Mouse (Mus musculus) midbrain, embryonic 16.5 days (tissue): Measurements from ENCODE around the gene Elp5. TPM values are rescaled to one million over a fixed set of nuclear protein-coding genes. Genes with fewer than 3 reads are reported as not detected.

Experiments used
- ATAC-seq: fragments of 200-750 bp; cut with Nextera tagmentation; 2 replicates; pipeline ENCODE4 v1.8.0; 2017; ENCODE audit warnings: moderate TSS enrichment
- H3K27ac ChIP-seq: fragments of 300-500 bp; sonication (generic); 2 replicates; pipeline ENCODE4 v1.5.1; 2014; ENCODE audit warnings: mild to moderate bottlenecking, low read length, mixed read lengths
- H3K27me3 ChIP-seq: fragments of 300-500 bp; sonication (generic); 2 replicates; pipeline ENCODE4 v1.6.1; 2014; ENCODE audit warnings: low read depth, low read length, mixed read lengths; ENCODE audit not compliant: control insufficient read depth, insufficient read depth
- H3K36me3 ChIP-seq: fragments of 300-500 bp; sonication (generic); 2 replicates; pipeline ENCODE4 v1.6.1; 2014; ENCODE audit warnings: mild to moderate bottlenecking, low read length, moderate library complexity, mixed read lengths; ENCODE audit not compliant: control insufficient read depth, insufficient read depth
- H3K4me1 ChIP-seq: fragments of 300-500 bp; sonication (generic); 2 replicates; pipeline ENCODE4 v1.6.1; 2014; ENCODE audit warnings: mild to moderate bottlenecking, low read length, mixed read lengths; ENCODE audit not compliant: control insufficient read depth, insufficient read depth
- H3K4me2 ChIP-seq: fragments of 300-500 bp; sonication (generic); 2 replicates; pipeline ENCODE4 v1.6.1; 2014; ENCODE audit warnings: mild to moderate bottlenecking, low read length, mixed read lengths
- H3K4me3 ChIP-seq: fragments of 300-500 bp; sonication (generic); 2 replicates; pipeline ENCODE4 v1.5.1; 2014; ENCODE audit warnings: low read depth, mild to moderate bottlenecking, low read length, moderate library complexity, mixed read lengths
- H3K9ac ChIP-seq: fragments of 300-500 bp; sonication (generic); 2 replicates; pipeline ENCODE4 v1.6.1; 2014; ENCODE audit warnings: low read depth, low read length, mixed read lengths
- H3K9me3 ChIP-seq: fragments of 300-500 bp; sonication (generic); replicated peaks from 2 replicates; pipeline ENCODE4 v1.6.1; 2014; ENCODE audit warnings: mild to moderate bottlenecking, low read length, mixed read lengths; ENCODE audit not compliant: control insufficient read depth, poor library complexity, severe bottlenecking
- WGBS: fragments of 180-500 bp; shearing (Covaris S2); extraction: QIAGEN DNeasy Blood & Tissue Kit; methylation state at CpG from one replicate; pipeline ENCODE4 v1.1.7; 2014; 5-methylcytosine and 5-hydroxymethylcytosine counted together
- polyA plus RNA-seq: library from polyadenylated mRNA; unstranded; fragments of >200 nt; fragmentation: Nextera tagmentation; extraction: Ambion mirVana; gene quantifications from 2 replicates; pipeline ENCODE4 v1.2.1, GENCODE M21; 2015

The Elp5 gene
- polyA plus RNA-seq, 1 experiment from 2014 or later, result 173 TPM

DNA sequence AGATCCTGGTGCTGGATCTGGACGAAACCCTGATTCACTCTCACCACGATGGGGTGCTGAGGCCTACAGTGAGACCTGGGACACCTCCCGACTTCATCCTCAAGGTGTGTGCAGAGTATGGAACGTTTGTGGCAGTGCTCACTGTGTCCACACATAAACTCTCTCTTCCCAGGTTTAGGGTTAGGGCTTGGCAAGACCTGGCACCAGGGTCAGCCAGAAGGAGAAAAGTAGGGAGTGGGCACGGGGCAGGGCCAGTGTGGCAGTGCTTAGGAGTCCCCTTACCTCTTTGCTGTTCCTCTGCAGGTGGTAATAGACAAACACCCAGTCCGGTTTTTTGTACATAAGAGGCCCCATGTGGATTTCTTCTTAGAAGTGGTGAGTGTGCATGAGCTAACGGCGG, 2.1 kb upstream of the Elp5 start:
- no peak for ATAC-seq
- Histone ChIP-seq H3K4me2 (no peak overlapping the region), H3K36me3 (peaks cover 34% of the 10 kb centered on the region), H3K9ac (no peak overlapping the region), H3K27me3 (no peaks in the 10 kb centered on the region), H3K27ac (no peak overlapping the region), H3K4me3 (no peak overlapping the region), H3K4me1 (peaks cover 18% of the 10 kb centered on the region), H3K9me3 (no peaks in the 10 kb centered on the region)
- WGBS, result 90% methylated on average over 8 of the region's 8 CpGs

DNA sequence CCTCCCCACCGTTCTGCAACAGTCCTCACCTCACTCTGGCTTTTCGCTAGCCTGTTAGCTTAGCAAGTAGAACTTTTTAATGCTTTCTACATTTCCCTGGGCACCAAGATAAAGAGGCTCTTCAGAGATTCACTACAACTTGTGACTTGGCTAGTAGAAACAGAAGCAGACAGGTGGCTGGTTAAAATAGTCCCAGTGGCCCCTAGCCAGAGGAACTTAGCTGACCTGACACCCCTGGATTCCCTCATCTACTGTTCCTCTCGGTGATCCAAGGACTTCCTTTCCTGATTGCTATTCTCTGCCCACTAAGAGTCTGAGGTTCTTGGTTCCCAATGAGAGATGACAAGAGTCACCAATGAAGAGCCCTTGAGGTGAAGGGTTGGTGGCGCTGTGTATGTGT, 1.1 kb upstream of the Elp5 start:
- ATAC-seq, result no peak
- peaks cover 26% of the 10 kb centered on the region for H3K4me1 ChIP-seq

DNA sequence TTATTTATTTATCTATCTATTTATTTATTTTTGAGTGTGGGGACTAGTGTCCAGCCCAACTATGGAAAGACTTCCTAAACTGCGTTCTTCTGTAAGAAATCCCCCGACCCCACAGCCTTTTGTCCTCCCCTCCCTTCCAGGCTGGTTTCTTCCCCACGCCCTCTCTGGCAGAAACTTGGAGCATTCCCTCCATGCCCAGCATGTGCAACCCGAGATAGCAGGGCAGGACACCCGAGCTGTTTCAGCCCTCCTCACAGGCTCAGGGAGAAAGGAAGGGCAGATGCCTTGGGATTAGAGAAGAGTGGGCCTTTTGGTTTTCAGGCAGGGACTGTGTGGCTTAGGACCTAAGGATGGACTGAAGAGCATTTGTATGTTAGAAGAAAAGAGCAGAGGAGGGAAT, 560 bp upstream of the Elp5 start:
- H3K4me2 ChIP-seq, result peak overlapping the region; percentile 66
- WGBS, result 20% methylated on average over 5 of the region's 5 CpGs
- H3K4me1 ChIP-seq, result peaks cover 26% of the 10 kb centered on the region
- H3K9ac ChIP-seq, result peak overlapping the region; percentile 99
- no peak overlapping the region for H3K27ac ChIP-seq
- H3K27me3 ChIP-seq, result no peaks in the 10 kb centered on the region
- peaks cover 21% of the 10 kb centered on the region for H3K36me3 ChIP-seq
- H3K9me3 ChIP-seq, result no peaks in the 10 kb centered on the region
- no peak overlapping the region for H3K4me3 ChIP-seq
- ATAC-seq, result no peak

More for the DNA sequence above, 1.1 kb upstream of the Elp5 start:
- Histone ChIP-seq H3K36me3 (peaks cover 24% of the 10 kb centered on the region), H3K9me3 (no peaks in the 10 kb centered on the region), H3K27me3 (no peaks in the 10 kb centered on the region), H3K27ac (no peak overlapping the region), H3K9ac (peak overlapping the region; percentile 99; the same call in 1 of the 2 replicates), H3K4me2 (peak overlapping the region; percentile 66; the same call in 1 of the 2 replicates), H3K4me3 (no peak overlapping the region)
- WGBS, result 86% methylated on average over 4 of the region's 4 CpGs

DNA sequence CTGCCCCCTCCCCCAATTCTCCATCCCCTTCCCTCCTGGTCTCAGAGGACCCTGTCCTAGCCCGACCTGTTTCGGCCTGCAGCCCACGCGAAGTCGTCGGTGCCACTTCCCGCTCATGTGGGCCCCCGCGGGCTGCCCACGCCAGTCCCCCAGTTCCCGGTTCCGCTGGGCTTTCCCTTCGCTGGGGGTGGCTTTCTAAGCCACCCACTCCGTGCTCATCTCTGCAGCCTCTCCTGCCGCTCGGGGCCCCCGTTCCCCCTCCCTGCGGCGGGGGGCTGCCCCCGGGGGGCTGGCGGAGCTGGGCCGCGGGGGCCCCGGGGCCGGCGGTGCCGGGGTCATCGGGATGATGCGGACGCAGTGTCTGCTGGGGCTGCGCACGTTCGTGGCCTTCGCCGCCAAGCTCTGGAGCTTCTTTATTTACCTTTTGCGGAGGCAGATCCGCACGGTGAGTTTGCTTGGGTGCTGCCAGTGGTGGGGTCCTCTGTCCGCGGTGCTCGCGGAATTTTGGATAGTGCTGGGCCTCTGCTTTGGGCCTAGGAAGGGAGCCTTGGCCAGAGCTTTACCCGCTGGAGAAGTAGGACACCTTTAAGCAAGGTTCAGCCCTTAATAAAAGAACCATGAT, 1.1 kb downstream of the Elp5 start, which contains the start of gene Ctdnep1:
Gene Ctdnep1 (plus strand): TSS at position 16 of the 622 bp plus-strand sequence.
- WGBS, result under 1% methylated on average over 40 of the region's 43 CpGs
- Histone ChIP-seq H3K27ac (peak within 1 kb of the TSS; percentile 98), H3K9me3 (no peaks in the 10 kb centered on the region), H3K9ac (peak within 1 kb of the TSS; percentile 99), H3K4me2 (peak within 1 kb of the TSS; percentile 92), H3K36me3 (peaks cover 16% of the 10 kb centered on the region), H3K4me1 (peaks cover 26% of the 10 kb centered on the region), H3K4me3 (peak within 1 kb of the TSS; percentile 98), H3K27me3 (no peaks in the 10 kb centered on the region)
- peak; percentile 43; the same call in 1 of the 2 replicates for ATAC-seq

DNA sequence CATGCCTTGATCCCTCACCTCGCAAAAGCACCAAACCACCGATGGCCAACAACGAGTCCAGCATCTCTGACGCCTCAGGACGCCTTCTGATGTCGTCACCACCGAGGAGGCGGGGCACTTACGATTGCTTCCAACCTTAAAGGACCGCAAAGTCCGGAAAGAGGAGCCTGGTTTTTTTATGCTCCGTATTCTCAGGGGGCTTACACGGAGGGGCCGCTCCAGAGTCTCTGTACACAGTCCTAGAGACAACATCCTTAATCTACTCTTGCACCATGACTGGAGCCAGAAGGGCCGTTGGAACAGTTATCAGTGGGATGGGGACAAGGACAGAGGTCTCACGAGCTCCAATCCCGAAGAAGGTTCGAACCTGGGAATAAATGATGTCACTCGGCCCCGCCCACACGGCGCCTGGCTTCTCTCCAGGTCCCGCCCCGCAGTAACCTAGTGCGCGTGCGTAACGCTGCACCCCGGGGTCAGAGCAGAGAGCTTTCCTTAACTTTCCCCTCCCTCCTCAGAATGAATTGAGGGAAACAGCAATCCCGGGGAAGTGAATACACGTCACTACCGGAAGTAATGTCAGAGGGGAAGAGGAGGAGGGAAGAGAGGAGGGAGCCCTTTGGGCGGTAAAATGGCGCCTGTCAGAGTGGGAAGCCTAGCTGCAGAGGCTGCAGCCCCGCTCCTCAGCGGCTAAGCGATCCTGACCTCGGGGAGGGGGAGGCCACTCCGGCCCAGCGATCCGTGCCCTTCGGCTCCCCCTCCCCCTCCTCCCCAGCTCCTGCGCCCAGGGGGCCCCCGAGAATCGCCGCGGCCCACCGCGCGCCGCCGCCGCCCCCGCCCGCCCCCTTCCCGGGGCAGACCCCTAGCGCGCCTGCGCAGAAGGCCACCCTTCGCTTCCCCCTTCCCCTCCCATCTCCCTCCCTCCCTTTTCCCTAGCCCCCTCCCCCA, 1.8 kb downstream of the Elp5 start:
- H3K4me1 ChIP-seq, result peaks cover 26% of the 10 kb centered on the region
- H3K27ac ChIP-seq, result peak overlapping the region; percentile 98
- peak; percentile 92 for ATAC-seq
- peaks cover 18% of the 10 kb centered on the region for H3K36me3 ChIP-seq
- peak overlapping the region; percentile 99 for H3K9ac ChIP-seq
- WGBS, result under 1% methylated on average over 43 of the region's 60 CpGs
- no peaks in the 10 kb centered on the region for H3K27me3 ChIP-seq
- H3K4me3 ChIP-seq, result peak overlapping the region; percentile 98
- H3K9me3 ChIP-seq, result no peaks in the 10 kb centered on the region
- peak overlapping the region; percentile 92 for H3K4me2 ChIP-seq

DNA sequence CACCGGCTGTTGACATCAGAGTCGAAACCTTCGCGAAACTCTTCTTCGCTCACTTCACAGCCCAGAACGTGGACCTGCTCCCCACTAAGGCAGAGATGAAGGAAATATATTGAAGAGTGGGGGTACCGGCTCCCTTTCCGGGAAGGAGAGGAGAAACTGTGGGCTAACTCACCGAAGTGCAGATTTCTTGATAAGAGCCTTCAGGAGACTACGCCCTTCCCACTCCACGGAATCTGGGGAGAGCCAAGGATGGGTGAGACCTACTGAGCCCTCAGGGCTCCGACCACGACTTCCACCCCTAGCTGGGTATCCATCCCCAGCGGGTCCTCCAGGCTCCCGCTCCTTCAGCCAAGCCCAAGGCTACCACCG, 2.5 kb downstream of the Elp5 start:
- peaks cover 26% of the 10 kb centered on the region for H3K4me1 ChIP-seq
- H3K9me3 ChIP-seq, result no peaks in the 10 kb centered on the region
- peak overlapping the region; percentile 98 for H3K27ac ChIP-seq
- no peaks in the 10 kb centered on the region for H3K27me3 ChIP-seq
- H3K9ac ChIP-seq, result peak overlapping the region; percentile 99
- H3K36me3 ChIP-seq, result peaks cover 14% of the 10 kb centered on the region
- peak overlapping the region; percentile 92 for H3K4me2 ChIP-seq
- WGBS, result 4% methylated on average over 16 of the region's 16 CpGs
- no peak for ATAC-seq
- peak overlapping the region; percentile 98 for H3K4me3 ChIP-seq

DNA sequence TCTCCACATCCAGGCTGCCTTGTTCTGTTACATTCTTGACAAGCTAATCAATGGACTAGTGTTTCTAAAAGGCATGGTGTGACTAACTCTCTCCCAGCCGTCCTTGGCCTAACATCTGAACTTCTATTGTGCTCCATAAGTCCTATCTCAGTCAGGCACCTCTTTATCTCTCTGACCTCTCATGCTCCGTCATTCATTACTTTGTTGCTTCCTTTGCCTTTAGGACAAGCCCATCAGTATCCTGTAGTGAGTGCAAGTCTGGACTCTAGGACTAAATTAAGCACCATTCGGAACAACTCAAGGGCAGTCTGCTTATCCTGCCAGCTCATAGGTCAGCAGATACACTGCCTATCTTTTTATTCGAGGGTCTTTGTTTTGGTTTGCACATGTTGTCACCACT, 6.0 kb downstream of the Elp5 start:
- no peak overlapping the region for H3K27ac ChIP-seq
- H3K4me3 ChIP-seq, result no peak overlapping the region
- no peak overlapping the region for H3K4me2 ChIP-seq
- H3K27me3 ChIP-seq, result no peaks in the 10 kb centered on the region
- 92% methylated on average over 4 of the region's 4 CpGs for WGBS
- no peak for ATAC-seq
- H3K4me1 ChIP-seq, result peaks cover 10% of the 10 kb centered on the region
- H3K9me3 ChIP-seq, result no peaks in the 10 kb centered on the region
- H3K9ac ChIP-seq, result no peak overlapping the region
- peaks cover 20% of the 10 kb centered on the region for H3K36me3 ChIP-seq

DNA sequence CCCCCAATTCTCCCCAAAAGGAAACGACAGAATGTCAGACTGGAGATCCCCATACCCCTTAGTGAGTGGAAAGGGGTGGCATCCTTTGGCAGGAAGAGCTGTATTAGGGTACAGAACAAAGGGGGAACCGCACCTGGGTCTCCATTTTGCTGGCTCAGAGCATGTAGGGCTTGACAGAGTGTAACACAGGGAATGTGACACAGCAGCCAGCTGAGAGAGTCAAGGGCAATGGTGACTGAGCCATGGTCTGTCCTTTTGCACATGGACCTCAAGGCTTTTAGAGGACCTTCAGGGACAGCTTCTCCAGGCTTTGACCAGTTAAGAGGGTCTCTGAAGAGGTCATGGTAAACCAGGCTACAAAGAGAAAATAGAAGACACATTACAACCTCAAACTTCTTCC, 7.4 kb downstream of the Elp5 start:
- Histone ChIP-seq H3K9me3 (no peaks in the 10 kb centered on the region), H3K9ac (no peak overlapping the region), H3K36me3 (peaks cover 20% of the 10 kb centered on the region), H3K4me2 (no peak overlapping the region), H3K4me3 (no peak overlapping the region), H3K27ac (no peak overlapping the region), H3K27me3 (no peaks in the 10 kb centered on the region), H3K4me1 (peaks cover 10% of the 10 kb centered on the region)
- no peak for ATAC-seq
- 95% methylated on average over 2 of the region's 2 CpGs for WGBS

DNA sequence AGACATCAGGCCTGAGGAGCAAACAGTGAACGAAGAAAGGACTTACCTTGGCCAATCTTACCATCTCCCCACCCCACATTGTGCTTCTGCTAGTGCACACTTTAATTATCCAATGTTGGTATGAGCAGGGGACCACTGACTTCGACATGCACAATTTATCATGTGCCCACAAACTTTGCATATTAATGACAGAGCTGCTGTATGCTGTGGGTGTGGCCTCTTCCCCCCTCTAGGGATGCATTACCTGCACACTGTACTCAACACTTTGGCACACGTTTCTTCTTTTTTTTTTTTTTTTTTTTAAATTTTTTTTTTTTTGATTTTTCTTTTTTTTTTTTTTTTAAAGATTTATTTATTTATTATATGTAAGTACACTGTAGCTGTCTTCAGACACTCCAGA, 11.5 kb downstream of the Elp5 start:
- no peak for ATAC-seq
- Histone ChIP-seq H3K9me3 (no peaks in the 10 kb centered on the region), H3K27ac (no peak overlapping the region), H3K36me3 (peaks cover 27% of the 10 kb centered on the region), H3K4me1 (peaks cover 3% of the 10 kb centered on the region; the same call in 1 of the 2 replicates), H3K4me3 (no peak overlapping the region), H3K27me3 (peaks cover 23% of the 10 kb centered on the region), H3K9ac (no peak overlapping the region), H3K4me2 (no peak overlapping the region)
- WGBS, result 95% methylated on average over 3 of the region's 3 CpGs
